Mouse (Mus musculus) spleen, postnatal 4 days (tissue): Measurements from ENCODE around the gene Hivep2.

ENCODE experiments used
- DNase-seq, 2 experiments: peaks; one replicate each; pipeline ENCODE4 v3.0.0; 2022; ENCODE audit warnings: low spot score in 2 of 2

Hivep2 gene

DNA sequence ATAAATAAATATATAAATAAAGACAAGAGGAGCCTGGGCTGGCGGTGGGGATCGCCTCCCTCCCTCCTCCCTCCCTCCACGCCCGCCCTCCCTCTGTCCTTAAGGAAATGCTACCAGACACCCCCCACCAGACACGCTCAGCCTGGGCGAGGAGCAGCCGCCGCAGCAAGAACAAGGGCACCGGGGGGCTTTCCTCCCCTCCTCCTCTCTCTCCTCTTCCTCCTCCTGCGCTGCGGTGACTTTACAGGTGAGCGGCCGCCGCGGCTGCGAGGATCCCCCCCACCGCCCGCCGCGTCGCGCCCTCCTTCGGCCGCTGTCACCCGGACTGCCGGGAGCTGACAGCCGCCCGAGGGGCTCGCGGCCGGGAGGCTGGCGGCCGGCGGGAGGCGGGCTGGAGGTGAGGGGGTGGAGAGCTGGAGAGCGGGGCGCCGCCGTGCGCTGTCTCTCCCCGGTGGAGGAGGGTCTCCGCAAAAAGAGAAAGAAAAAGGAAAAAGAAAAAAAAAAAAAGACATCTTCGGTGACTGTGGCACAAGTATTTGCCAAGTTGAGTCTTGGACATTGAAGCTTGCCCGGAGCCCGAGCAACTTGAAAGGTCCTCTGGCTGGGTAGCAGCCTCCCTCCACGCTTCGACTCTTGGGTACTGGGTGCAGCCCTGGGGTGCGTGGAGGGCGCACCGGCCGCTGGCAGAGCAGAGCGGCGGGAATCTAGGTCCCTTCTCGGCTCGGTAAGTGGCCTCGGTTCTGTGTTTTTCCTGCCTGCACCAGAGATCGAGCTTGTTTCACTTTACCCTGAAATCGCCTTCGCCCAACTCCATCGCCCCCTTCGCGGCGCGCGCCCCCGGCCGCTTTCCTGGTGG lies at the start of gene Hivep2:
Hivep2 (plus strand) TSS at position 102 of the 856 bp plus-strand sequence.
- peak; percentile 27 to 74 for DNase-seq

DNA sequence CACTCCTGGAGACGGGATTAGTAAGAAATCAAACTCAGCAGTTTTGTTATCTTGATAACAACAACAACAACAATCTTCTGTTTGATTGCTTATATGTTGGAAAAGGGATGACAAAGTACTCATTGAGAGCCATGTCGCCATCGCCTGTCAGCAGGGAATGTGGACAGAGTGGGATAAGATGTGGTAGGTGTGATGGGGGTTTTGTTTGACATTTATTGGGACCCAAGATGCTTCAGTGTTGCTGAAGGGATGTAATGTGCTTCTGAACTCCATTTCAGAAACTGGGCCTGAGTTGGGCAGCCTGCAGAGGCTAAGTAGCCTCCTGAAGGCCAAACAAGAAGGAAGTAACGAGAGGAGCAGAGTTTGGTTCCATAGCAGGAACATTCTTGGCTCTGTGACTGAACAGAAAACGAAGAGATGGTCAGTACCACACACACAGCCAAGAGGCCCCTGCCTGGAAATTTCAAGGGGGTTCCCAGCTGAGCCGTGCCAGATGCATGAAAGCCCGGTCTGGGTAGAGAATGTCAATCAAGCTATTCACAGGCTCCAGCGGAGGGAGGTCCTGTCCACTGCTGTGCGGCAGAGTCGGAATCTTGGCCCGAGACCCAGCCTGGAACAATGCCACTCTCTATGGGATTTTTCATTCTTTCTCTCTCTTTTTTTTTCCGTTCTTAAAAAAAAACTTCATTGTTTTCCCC lies 49.1 kb upstream of the Hivep2 start:
- no peak for DNase-seq

DNA sequence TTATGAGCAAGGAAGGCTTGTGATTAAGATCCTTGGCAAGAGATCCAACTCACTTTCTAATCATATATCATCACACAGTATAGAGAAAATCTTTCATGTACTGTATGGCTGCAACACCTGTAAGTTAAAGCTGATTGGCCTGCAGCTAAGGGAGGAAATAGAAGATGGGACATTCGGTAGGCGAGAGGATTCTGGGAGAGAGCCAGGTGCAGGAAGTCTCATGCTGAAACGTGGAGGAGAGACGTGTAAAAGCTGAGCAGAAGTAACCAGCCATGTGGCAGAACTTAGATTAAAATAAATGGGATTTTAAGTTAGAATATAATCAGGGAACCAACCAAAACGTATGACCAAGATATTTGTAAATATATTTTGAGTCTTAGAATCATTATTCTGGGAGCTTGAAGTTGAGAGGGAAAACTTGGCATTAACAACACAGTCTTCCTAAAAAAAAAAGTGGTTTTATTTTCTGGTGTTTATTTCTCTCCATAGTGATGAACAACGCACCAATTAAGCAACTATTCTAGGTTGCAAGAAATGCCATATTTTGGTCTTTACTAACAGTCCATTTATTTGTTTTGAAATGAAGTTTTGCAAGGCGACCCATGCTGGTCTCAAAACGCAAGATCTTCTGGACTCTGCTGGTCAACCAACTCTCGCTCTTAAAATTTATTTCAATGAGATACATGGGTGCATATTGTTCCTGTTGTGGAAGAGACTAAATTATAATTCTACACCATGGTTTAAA lies 44.1 kb upstream of the Hivep2 start:
- no peak for DNase-seq

DNA sequence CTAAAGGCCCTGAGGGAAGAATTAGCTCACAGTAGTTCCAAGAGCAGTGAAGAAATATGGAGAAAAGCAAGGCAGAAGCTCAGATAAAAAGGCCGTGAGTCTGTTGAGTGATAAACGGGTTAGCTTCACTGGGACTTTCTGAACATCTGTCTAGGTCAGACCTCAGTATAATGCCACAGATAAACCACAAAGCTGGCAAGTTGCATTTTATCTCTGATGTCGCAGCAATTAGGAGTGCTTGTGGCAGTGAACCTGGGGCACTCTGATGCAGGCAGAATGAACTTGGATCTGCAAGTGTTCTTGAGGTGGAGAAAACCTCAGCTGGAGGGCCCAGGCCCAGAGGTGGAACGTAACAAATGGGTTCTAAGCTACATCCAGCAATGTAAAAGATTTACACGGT lies 36.6 kb upstream of the Hivep2 start:
- DNase-seq: no peak

DNA sequence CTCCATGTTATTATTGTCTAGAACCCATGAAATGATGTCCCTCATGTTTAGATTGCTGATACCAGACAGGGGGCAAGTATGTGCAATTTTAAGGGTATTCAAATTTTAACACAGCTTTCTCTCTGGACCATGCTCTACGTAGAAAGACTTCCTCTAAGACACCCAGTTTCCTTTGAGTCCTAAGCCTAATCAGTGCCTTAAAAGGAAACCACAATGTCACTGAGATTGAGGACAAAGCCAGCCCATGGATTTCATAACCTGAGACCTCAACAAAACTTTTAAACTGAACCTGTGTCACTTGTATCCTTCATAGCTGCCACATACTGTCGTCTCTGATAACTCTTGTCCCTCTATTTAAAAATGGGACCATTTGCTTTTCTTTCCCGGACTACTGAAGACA lies 33.7 kb upstream of the Hivep2 start:
- no peak for DNase-seq

DNA sequence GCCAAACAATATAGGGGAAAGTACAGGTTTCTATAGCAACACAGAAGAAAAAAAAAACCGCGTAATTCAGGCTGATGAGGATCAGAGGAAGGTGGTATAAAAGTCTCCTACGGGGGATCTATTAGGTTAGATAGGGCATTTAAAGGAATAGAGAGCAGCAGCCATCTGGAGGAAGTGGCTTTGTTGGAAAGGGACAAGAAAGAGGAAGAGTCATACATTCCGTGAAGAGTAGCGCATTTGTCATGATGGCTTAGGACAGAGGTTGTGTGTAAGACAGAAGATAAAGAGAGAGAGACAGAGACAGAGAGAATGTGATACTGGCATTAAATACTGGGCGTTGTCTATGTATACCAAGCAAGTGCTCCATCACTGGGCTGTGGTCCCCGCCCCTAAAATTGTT lies 32.6 kb upstream of the Hivep2 start:
- DNase-seq: no peak

DNA sequence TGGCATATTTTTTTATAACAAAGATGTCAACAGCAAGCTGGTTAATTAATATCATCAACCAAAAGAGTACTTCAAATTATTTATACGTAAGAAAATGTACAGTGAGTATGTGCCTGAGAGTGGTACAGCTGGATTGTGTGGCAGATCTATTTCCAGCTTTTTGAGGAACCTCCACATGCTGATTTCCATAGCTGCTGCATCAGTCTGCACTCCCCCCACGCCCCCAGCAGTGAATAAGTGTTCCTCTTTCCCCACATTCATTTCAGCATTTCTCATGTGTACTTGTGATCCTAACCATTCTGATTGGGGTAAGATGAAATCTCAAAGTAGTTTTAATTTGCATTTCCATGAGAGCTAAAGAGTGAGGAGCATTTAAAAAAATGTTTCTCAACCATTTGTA lies 30.2 kb upstream of the Hivep2 start:
- DNase-seq: no peak

DNA sequence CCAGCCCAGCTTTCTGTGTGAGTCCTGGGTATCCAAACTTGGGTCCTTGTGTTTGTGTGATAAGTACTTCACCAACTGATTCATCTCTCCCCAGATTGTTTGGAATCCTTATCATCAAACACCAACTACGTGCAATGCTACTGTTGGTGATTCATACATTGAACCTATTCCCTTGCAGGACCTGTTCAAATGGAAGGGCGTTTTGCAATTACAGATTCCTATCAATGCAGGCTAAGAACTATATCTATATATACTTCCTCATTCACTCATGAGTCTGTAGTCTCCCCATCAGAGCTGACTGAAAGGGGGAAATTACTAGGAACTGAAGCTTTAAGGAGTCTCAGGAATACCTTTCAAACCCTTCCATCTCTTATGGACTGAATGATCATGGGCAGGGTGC lies 24.5 kb upstream of the Hivep2 start:
- no peak for DNase-seq

DNA sequence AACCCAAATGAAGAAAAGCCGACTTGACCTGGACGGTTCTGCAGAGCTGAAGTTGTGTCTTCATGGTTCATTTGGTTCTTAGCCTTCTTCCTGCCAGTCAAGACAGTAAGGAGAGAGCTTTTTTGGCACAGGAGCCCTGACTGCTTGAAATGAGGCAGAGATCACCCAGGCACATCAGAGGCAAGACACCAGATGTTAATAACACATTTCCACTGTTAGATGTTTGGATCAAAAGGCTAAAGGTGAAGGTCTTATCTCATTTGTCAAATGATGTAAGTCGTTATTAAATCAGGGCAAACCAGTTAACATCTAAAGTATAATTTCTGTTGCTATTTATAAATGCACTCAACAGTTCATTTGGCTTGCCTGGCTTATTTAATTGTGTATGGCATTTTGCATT lies 22.2 kb upstream of the Hivep2 start:
- DNase-seq: no peak

DNA sequence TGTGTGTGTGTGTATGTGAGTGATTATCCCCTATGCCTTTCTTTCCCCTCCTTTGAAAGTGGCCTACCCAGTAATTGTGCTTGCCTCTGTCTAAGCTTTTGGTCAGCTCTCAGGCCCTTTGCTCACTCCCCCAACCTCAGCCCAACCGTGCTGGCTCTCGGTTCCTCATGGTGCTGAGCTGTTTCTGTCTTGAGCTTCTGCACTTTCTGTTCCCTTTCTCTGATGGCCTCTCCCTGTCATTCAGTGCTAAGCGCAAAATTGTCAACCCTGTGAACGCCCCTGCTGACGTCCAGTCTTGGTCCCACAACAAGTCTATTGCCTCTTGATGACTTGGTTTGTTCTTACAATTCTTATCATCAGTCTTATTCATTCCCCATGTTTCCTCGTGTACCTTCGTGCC lies 19.4 kb upstream of the Hivep2 start:
- peak; percentile 25 to 63 for DNase-seq

DNA sequence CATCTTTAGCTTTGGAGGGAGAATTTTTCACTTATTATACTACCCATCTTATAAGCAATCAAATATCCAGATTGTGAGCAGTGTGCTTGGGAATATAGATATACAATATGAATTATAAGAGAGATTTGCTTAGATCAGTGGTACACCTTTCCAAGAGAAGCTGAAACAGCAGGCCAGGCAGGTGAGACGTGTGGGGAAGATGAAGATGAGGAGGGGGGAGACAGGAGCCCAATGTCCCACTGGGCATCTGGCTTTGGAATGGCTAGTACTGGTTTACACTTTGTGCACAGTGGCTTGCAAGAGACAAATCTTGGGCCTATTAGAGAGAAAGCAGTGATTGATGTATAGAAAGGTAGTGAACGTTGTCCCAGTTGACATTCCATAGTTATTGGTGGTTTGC lies 2.9 kb upstream of the Hivep2 start:
- DNase-seq: no peak

DNA sequence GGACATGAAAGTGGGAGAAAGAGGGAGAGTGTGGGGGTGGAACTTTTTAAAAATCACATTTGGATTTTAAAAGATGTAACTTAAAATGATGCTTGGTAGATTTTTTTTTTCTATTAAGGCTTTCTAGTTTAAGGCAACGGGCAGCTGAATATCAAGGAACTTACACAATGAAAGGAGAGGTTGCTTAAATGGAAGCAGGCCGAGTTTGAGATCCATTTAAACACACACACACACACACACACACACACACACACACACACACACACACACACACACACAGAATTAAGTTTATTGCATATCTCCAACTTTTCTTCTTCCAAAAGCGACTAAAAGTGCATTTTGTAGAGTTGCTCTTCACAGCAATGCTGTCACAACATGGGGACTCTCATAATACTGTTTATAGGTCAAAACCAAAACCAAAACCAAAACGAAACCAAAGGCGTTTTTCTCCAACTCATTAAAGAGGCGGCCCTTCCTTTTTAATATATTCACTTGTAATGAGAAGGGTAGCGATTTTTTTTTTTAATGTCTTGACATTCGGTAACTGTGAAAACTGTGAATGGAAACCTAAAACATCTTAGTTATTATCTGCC lies 1.9 kb upstream of the Hivep2 start:
- no peak for DNase-seq

DNA sequence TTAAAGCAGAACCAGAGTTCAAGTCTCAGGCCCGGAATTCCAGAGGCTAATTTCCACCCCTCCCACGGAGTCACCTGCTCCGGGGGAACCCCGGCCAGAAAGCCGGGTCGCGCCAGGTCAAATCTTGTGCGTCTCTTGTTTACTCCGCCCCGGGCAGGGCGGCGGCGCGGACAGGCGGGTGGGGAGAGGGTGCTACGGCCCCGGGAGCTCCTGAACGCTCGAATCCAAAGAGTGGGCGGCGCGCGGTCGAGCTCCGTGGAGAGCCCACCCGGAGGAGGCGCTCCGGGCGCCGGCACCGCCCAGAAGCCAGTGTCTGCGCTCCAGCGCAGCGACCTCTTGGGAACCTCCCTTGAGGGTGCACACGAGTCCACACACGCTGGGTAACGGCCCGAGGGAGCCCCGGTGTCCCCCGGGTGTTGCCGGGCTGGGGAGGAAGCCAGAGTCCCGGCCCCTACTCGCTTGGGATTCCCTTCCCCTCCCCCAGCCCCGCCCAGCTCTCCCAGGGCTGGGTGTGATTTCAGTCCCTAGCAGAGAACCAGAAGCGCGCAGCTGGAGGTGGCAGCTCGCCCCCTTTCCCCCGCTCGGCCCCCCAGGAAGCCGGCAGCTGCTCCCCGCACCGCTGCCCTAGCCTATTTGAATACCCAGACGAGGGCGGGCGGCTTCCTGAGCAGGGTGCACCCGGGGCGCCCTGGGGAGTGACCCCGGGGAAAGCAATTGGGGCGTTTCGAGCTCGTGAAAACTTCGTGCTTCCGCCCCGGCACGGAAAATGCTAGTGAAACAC lies 1.2 kb upstream of the Hivep2 start:
- DNase-seq: peak; percentile 79 to 88

DNA sequence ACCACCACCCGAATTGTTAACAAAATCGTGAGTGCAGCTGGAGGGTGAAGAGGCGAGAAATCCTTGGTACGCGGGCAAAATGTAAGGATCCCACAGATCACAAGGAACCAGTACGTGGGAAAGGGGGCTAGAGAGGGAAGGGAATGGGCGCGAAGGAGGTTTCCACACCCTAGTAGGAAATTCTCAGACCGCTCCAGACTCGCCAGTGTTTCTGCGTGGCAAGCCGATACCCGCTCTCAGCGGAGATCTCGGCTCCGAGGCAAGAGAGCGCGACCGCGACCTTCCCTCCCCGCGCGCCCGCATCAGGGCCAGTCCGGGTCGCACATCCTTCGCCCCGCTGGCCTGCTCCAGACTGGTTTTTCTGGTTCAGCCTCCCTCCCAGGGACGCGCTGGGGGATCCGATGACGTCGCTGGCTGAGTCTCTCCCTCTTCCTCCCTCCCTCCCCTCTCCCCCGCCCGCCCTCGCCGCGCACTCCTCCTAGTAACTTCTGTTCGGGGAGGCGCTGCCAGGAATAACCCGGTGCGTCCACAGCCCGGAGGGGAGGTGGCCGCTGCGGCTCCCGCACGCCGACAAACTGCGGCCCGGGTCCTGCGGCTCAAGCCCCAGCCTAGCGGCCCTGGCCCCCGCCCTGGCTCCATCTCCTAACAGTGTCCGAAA lies 430 bp upstream of the Hivep2 start:
- peak; percentile 57 to 77 for DNase-seq

DNA sequence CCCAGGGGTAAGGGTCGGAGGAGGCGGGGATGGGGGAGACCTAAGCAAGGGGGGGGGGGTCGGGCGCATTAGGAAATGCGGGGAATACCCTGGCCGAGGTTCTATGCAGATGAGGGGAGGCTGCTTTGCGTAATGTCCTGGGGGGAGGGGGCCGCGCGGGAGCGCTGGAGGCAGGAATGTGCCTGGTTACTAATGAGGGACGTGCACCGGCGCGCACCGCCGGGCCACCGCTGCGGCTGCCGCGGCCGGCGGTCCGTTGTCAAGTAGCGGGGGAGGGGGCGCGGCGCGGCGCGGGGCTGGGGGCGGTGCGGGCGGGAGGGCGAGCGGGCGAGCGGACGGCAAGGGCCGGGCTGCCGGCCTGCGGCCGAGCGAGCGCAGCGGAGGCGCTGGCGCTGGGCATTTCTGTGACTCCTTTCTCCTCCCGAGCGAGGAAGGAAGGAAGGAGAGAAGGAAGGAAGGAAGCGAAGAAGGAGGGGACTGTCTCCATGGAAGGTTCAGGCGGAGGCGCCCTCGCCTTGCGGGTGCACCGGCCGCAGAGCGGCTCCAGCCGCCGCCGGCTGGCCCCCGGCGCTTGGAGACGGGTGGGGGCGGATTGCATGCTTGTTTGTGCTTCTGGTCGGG lies 1.1 kb downstream of the Hivep2 start:
- peak; percentile 50 to 72 for DNase-seq

DNA sequence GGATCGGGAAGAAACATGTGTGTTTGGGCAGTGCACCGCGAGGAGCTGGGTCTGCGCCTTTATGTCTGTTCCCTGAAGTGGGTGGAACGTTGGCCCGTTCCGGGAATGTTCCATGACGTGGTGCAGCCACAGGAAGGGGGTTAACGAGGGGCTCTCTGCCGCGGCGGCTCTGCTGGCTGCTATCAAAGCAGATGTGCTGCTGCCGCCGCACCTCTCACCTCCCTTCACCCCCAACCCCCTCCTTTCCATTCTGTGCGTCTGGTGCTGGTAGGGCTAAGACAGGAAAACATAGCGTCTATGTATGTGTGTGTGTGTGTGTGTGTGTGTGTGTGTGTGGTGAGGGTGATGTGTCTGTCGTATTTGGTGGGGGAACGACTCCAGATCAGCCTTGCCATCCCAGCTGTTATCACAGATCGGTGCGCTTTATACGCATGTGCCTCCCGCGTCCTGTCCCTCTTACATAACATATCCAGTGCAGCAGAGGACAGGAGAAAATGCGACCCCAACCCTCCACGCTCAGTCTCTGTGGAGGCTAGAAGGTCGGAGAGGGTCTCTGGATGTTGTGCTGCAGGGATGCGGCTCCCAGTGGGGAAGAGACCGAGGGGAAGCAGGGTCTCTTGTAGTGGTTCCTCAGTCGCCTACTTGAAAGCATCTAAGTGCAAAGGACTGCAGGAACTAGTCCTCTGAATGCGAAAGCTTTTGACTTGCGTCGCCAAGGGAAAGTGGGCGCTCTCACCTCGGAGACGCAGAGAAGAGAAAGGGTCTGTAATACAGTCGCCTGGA lies 1.8 kb downstream of the Hivep2 start:
- DNase-seq: peak; percentile 41 to 69

DNA sequence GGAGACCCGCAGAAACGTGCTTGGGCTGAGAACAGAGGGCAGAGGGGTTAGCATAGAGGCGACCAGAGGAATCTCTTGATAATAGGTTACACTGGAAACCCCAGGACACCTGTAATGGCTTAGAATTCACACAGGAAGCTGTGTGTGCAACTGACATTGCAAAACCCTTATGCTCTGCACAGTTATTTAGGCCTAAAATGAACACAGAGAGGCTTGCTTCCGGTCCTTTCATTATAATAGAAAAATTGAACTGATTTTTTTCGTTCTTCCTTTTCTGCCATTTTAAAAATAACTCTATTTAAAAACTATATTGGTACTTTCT lies 2.3 kb downstream of the Hivep2 start:
- no peak for DNase-seq

DNA sequence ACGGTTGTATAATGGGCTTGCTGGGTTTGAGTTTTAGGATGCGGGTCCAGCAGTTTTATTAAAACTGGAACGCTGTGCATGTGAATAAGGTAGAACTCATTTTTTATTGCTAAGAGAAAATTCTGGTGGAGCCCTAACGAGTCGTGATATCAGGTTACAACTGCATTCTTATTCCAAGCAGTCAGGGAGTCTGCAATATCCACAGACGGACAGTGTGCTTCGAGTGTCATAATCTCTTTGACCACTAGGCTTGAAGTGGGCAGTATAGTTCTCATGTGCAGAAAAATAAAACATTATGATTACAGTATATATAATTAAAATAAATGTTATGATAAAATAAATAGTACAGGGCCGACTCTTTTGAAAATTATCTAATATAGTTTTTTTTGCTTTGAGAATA lies 3.1 kb downstream of the Hivep2 start:
- no peak for DNase-seq

DNA sequence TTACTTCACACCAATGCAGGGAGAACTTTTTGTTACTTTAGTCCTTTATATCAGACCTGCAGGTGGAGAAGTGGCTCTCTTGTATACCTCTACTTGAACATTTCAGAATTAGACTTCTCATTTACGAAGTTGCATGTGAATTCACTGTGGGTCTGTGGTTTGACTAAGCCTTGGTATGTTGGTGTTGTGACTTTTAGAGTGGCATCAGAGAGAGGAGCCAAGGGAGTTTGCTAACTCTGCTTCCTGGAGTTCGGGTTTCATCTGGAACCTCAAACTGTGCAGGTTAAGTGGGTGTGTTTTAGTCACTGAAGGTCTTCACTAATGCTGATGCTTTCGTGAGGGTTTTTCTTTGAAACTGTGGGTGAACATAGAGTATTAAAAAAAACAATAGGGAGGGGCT lies 4.4 kb downstream of the Hivep2 start:
- DNase-seq: no peak

DNA sequence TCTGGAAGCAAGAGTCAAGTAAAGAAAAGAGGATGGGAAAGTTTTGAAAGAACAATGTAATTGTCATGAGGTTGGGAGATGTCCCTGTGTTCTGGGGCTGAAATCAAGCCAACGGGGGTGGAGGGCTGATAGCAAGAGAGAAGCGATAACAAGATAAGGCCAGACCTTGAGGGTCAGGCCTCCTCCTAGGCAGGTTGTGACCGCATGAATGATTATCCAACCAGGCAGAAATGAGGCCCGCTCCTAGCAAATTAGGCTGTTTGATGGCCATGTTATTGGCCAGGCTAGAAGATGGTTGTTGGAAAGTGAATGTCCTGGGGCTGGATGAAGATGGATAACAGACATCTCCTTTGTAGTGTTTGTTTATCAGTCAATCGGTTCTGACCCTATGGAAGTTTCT lies 5.4 kb downstream of the Hivep2 start:
- no peak for DNase-seq
